Mouse (Mus musculus) forebrain, embryonic 13.5 days (tissue): ENCODE data around the gene Gpr15. TPM values are rescaled to one million over a fixed set of nuclear protein-coding genes. Genes with fewer than 3 reads are reported as not detected.

Experiments used
- ATAC-seq: fragments of 200-750 bp; cut with Nextera tagmentation; 2 replicates; pipeline ENCODE4 v1.8.0; 2017
- H3K27ac ChIP-seq: fragments of 300-500 bp; sonication (generic); 2 replicates; pipeline ENCODE4 v1.5.1; 2015; ENCODE audit warnings: inconsistent platforms, mild to moderate bottlenecking, moderate library complexity
- H3K27me3 ChIP-seq: fragments of 300-500 bp; sonication (generic); 2 replicates; pipeline ENCODE4 v1.6.1; 2015; ENCODE audit warnings: mild to moderate bottlenecking, inconsistent platforms
- H3K36me3 ChIP-seq: fragments of 300-500 bp; sonication (generic); 2 replicates; pipeline ENCODE4 v1.6.1; 2015; ENCODE audit warnings: mild to moderate bottlenecking, inconsistent platforms; ENCODE audit not compliant: poor library complexity, severe bottlenecking
- H3K4me1 ChIP-seq: fragments of 300-500 bp; sonication (generic); 2 replicates; pipeline ENCODE4 v1.6.1; 2015; ENCODE audit warnings: inconsistent platforms
- H3K4me2 ChIP-seq: fragments of 300-500 bp; sonication (generic); 2 replicates; pipeline ENCODE4 v1.6.1; 2015; ENCODE audit warnings: inconsistent platforms, mild to moderate bottlenecking, moderate library complexity
- H3K4me3 ChIP-seq: fragments of 300-500 bp; sonication (generic); 2 replicates; pipeline ENCODE4 v1.5.1; 2015; ENCODE audit warnings: mild to moderate bottlenecking, inconsistent platforms
- H3K9ac ChIP-seq: fragments of 300-500 bp; sonication (generic); 2 replicates; pipeline ENCODE4 v1.6.1; 2015; ENCODE audit warnings: mild to moderate bottlenecking, inconsistent platforms
- H3K9me3 ChIP-seq: fragments of 300-500 bp; sonication (generic); replicated peaks from 2 replicates; pipeline ENCODE4 v1.6.1; 2016; ENCODE audit warnings: inconsistent platforms
- WGBS: fragments of 180-500 bp; shearing (Covaris S2); methylation state at CpG from one replicate; pipeline ENCODE4 v1.1.7; 2015; 5-methylcytosine and 5-hydroxymethylcytosine counted together
- polyA plus RNA-seq: library from polyadenylated mRNA; unstranded; fragments of >200 nt; fragmentation: Nextera tagmentation; extraction: Ambion mirVana; gene quantifications from 2 replicates; pipeline ENCODE4 v1.2.1, GENCODE M21; 2015

The Gpr15 gene
- polyA plus RNA-seq, 1 experiment from 2014 or later, result not detected

- no peaks in the 10 kb centered on the region for H3K36me3 ChIP-seq
- H3K27ac ChIP-seq, result no peak overlapping the region
- H3K27me3 ChIP-seq, result no peaks in the 10 kb centered on the region
- H3K9me3 ChIP-seq, result no peaks in the 10 kb centered on the region
- no peak overlapping the region for H3K4me3 ChIP-seq
- H3K4me2 ChIP-seq, result no peak overlapping the region
- ATAC-seq, result no peak
- H3K4me1 ChIP-seq, result no peaks in the 10 kb centered on the region
- H3K9ac ChIP-seq, result no peak overlapping the region
- 95% methylated on average over 1 of the region's 1 CpGs for WGBS
Observed at GRCm38 (mm10) chr16:58697261-58697660, 21.6 kb downstream of the Gpr15 start.

- no peak overlapping the region for H3K4me3 ChIP-seq
- no peaks in the 10 kb centered on the region for H3K9me3 ChIP-seq
- H3K4me1 ChIP-seq, result no peaks in the 10 kb centered on the region
- H3K36me3 ChIP-seq, result no peaks in the 10 kb centered on the region
- ATAC-seq, result no peak
- H3K27me3 ChIP-seq, result no peaks in the 10 kb centered on the region
- no peak overlapping the region for H3K9ac ChIP-seq
- WGBS, result 88% methylated on average over 3 of the region's 3 CpGs
- no peak overlapping the region for H3K4me2 ChIP-seq
- no peak overlapping the region for H3K27ac ChIP-seq
Observed at GRCm38 (mm10) chr16:58696796-58697195, 22.1 kb downstream of the Gpr15 start.

- ATAC-seq, result no peak
- Histone ChIP-seq H3K27me3 (no peaks in the 10 kb centered on the region), H3K4me2 (no peak overlapping the region), H3K4me1 (no peaks in the 10 kb centered on the region), H3K4me3 (no peak overlapping the region), H3K27ac (no peak overlapping the region), H3K36me3 (no peaks in the 10 kb centered on the region), H3K9ac (no peak overlapping the region), H3K9me3 (no peaks in the 10 kb centered on the region)
- WGBS, result 89% methylated on average over 5 of the region's 5 CpGs
Observed at GRCm38 (mm10) chr16:58694091-58694490, 24.8 kb downstream of the Gpr15 start.

- Histone ChIP-seq H3K9ac (no peak overlapping the region), H3K27ac (no peak overlapping the region), H3K4me1 (no peaks in the 10 kb centered on the region), H3K4me3 (no peak overlapping the region), H3K4me2 (no peak overlapping the region), H3K27me3 (no peaks in the 10 kb centered on the region), H3K36me3 (no peaks in the 10 kb centered on the region), H3K9me3 (no peaks in the 10 kb centered on the region)
- ATAC-seq, result no peak
- WGBS, result 87% methylated on average over 5 of the region's 5 CpGs
Observed at GRCm38 (mm10) chr16:58690322-58690732, 28.5 kb downstream of the Gpr15 start.

GRCm38 (mm10) chr16:58689555-58690169, 29.2 kb downstream of the Gpr15 start:
- H3K4me1 ChIP-seq, result no peaks in the 10 kb centered on the region
- no peaks in the 10 kb centered on the region for H3K36me3 ChIP-seq
- no peaks in the 10 kb centered on the region for H3K27me3 ChIP-seq
- H3K27ac ChIP-seq, result no peak overlapping the region
- WGBS, result 86% methylated on average over 5 of the region's 5 CpGs
- no peaks in the 10 kb centered on the region for H3K9me3 ChIP-seq
- H3K4me2 ChIP-seq, result no peak overlapping the region
- H3K9ac ChIP-seq, result no peak overlapping the region
- ATAC-seq, result no peak
- no peak overlapping the region for H3K4me3 ChIP-seq

GRCm38 (mm10) chr16:58688534-58688933, 30.3 kb downstream of the Gpr15 start:
- Histone ChIP-seq H3K4me2 (no peak overlapping the region), H3K27me3 (no peaks in the 10 kb centered on the region), H3K4me3 (no peak overlapping the region), H3K9ac (no peak overlapping the region), H3K27ac (no peak overlapping the region), H3K9me3 (no peaks in the 10 kb centered on the region), H3K36me3 (no peaks in the 10 kb centered on the region), H3K4me1 (no peaks in the 10 kb centered on the region)
- no peak for ATAC-seq
- WGBS, result 87% methylated on average over 1 of the region's 1 CpGs

- Histone ChIP-seq H3K27ac (no peak overlapping the region), H3K36me3 (0 out of 2 replicates have a peak, but pooled peaks cover 5% of the 10 kb centered on the region), H3K9ac (no peak overlapping the region), H3K4me1 (no peaks in the 10 kb centered on the region), H3K27me3 (no peaks in the 10 kb centered on the region), H3K4me2 (no peak overlapping the region), H3K9me3 (no peaks in the 10 kb centered on the region), H3K4me3 (no peak overlapping the region)
- 88% methylated on average over 20 of the region's 20 CpGs for WGBS
- ATAC-seq, result no peak
Observed at GRCm38 (mm10) chr16:58685548-58686537, 33.0 kb downstream of the Gpr15 start.

GRCm38 (mm10) chr16:58684537-58684936, 34.3 kb downstream of the Gpr15 start:
- Histone ChIP-seq H3K27ac (no peak overlapping the region), H3K27me3 (no peaks in the 10 kb centered on the region), H3K4me2 (no peak overlapping the region), H3K9ac (no peak overlapping the region), H3K4me1 (no peaks in the 10 kb centered on the region), H3K36me3 (0 out of 2 replicates have a peak, but pooled peaks cover 9% of the 10 kb centered on the region), H3K4me3 (no peak overlapping the region), H3K9me3 (no peaks in the 10 kb centered on the region)
- no peak for ATAC-seq

- H3K9ac ChIP-seq, result no peak overlapping the region
- no peaks in the 10 kb centered on the region for H3K4me1 ChIP-seq
Observed at GRCm38 (mm10) chr16:58683911-58684310, 35.0 kb downstream of the Gpr15 start.

GRCm38 (mm10) chr16:58682870-58683269, 36.0 kb downstream of the Gpr15 start:
- no peak overlapping the region for H3K27ac ChIP-seq
- no peaks in the 10 kb centered on the region for H3K4me1 ChIP-seq
- no peak for ATAC-seq
- no peaks in the 10 kb centered on the region for H3K27me3 ChIP-seq
- H3K4me3 ChIP-seq, result no peak overlapping the region
- H3K9me3 ChIP-seq, result no peaks in the 10 kb centered on the region
- 75% methylated on average over 7 of the region's 7 CpGs for WGBS
- no peak overlapping the region for H3K9ac ChIP-seq
- H3K36me3 ChIP-seq, result peaks cover 16% of the 10 kb centered on the region; the same call in 1 of the 2 replicates
- no peak overlapping the region for H3K4me2 ChIP-seq

More at GRCm38 (mm10) chr16:58683911-58684310, 35.0 kb downstream of the Gpr15 start:
- Histone ChIP-seq H3K9me3 (no peaks in the 10 kb centered on the region), H3K36me3 (0 out of 2 replicates have a peak, but pooled peaks cover 9% of the 10 kb centered on the region), H3K27me3 (no peaks in the 10 kb centered on the region), H3K4me3 (no peak overlapping the region), H3K4me2 (no peak overlapping the region), H3K27ac (no peak overlapping the region)
- 91% methylated on average over 4 of the region's 4 CpGs for WGBS
- ATAC-seq, result no peak

- Histone ChIP-seq H3K4me1 (no peaks in the 10 kb centered on the region), H3K4me3 (no peak overlapping the region), H3K4me2 (no peak overlapping the region), H3K36me3 (peaks cover 23% of the 10 kb centered on the region; the same call in 1 of the 2 replicates), H3K9me3 (no peaks in the 10 kb centered on the region), H3K9ac (no peak overlapping the region), H3K27me3 (no peaks in the 10 kb centered on the region), H3K27ac (no peak overlapping the region)
- WGBS, result 87% methylated on average over 6 of the region's 6 CpGs
- ATAC-seq, result no peak
Observed at GRCm38 (mm10) chr16:58682046-58682445, 36.8 kb downstream of the Gpr15 start.

- H3K4me2 ChIP-seq, result no peak overlapping the region
- no peak overlapping the region for H3K27ac ChIP-seq
- no peak for ATAC-seq
- no peaks in the 10 kb centered on the region for H3K4me1 ChIP-seq
- no peak overlapping the region for H3K4me3 ChIP-seq
- H3K9me3 ChIP-seq, result no peaks in the 10 kb centered on the region
- H3K9ac ChIP-seq, result no peak overlapping the region
- H3K27me3 ChIP-seq, result no peaks in the 10 kb centered on the region
- 88% methylated on average over 7 of the region's 7 CpGs for WGBS
- H3K36me3 ChIP-seq, result peaks cover 44% of the 10 kb centered on the region
Observed at GRCm38 (mm10) chr16:58678660-58679059, 40.2 kb downstream of the Gpr15 start.
